Mouse (Mus musculus) intestine, embryonic 14.5 days (tissue): ENCODE results near the gene Grap. TPM values are rescaled to one million over a fixed set of nuclear protein-coding genes. Genes with fewer than 3 reads are reported as not detected.

Experiments
- ATAC-seq: fragments of 200-750 bp; cut with Nextera tagmentation; replicated peaks from 2 replicates; pipeline ENCODE4 v1.8.0; 2017; ENCODE audit warnings: low read depth, moderate number of reproducible peaks, moderate TSS enrichment, moderate library complexity; ENCODE audit not compliant: low FRiP score, low TSS enrichment
- DNase-seq: peaks from one replicate; pipeline ENCODE4 v3.0.0-alpha.2; 2018; ENCODE audit warnings: low spot score
- H3K27ac ChIP-seq: fragments of 300-500 bp; sonication (generic); 2 replicates; pipeline ENCODE4 v1.5.1; 2014; ENCODE audit warnings: low read depth, mild to moderate bottlenecking, control low read depth
- H3K27me3 ChIP-seq: fragments of 300-500 bp; sonication (generic); replicated peaks from 2 replicates; pipeline ENCODE4 v1.6.1; 2014; ENCODE audit warnings: low read length, control low read depth; ENCODE audit not compliant: control insufficient read depth, insufficient read depth
- H3K36me3 ChIP-seq: fragments of 300-500 bp; sonication (generic); 2 replicates; pipeline ENCODE4 v1.6.1; 2014; ENCODE audit warnings: low read length, control low read depth; ENCODE audit not compliant: control insufficient read depth, insufficient read depth
- H3K4me1 ChIP-seq: fragments of 300-500 bp; sonication (generic); replicated peaks from 2 replicates; pipeline ENCODE4 v1.6.1; 2014; ENCODE audit warnings: low read length, control low read depth, mixed read lengths; ENCODE audit not compliant: control insufficient read depth, insufficient read depth
- H3K4me2 ChIP-seq: fragments of 300-500 bp; sonication (generic); 2 replicates; pipeline ENCODE4 v1.6.1; 2014; ENCODE audit warnings: low read length
- H3K4me3 ChIP-seq: fragments of 300-500 bp; sonication (generic); 2 replicates; pipeline ENCODE4 v1.5.1; 2014; ENCODE audit warnings: low read depth, low read length, control low read depth, mixed read lengths
- H3K9ac ChIP-seq: fragments of 300-500 bp; sonication (generic); 2 replicates; pipeline ENCODE4 v1.6.1; 2014; ENCODE audit warnings: mild to moderate bottlenecking, low read length
- H3K9me3 ChIP-seq: fragments of 300-500 bp; sonication (generic); 2 replicates; pipeline ENCODE4 v1.6.1; 2016; ENCODE audit warnings: low read length, control low read depth; ENCODE audit not compliant: control insufficient read depth
- whole genome bisulfite sequencing: fragments of 180-500 bp; shearing (Covaris S2); extraction: QIAGEN DNeasy Blood & Tissue Kit; methylation state at CpG from one replicate; pipeline ENCODE4 v1.1.7; 2014; 5-methylcytosine and 5-hydroxymethylcytosine counted together
- polyA plus RNA-seq: library from polyadenylated mRNA; unstranded; fragments of >200 nt; fragmentation: Nextera tagmentation; extraction: Ambion mirVana; gene quantifications from 2 replicates; pipeline ENCODE4 v1.2.1, GENCODE M21; 2014

Grap gene
- polyA plus RNA-seq, 1 experiment from 2014 or later = 6.5 TPM

- Histone ChIP-seq H3K4me2 (no peak overlapping the region), H3K9me3 (no peaks in the 10 kb centered on the region), H3K27ac (no peak overlapping the region), H3K27me3 (peaks cover 13% of the 10 kb centered on the region), H3K9ac (no peak overlapping the region), H3K4me1 (peaks cover 19% of the 10 kb centered on the region), H3K4me3 (no peak overlapping the region), H3K36me3 (no peaks in the 10 kb centered on the region)
- WGBS = 57% methylated on average over 4 of the region's 4 CpGs
- DNase-seq = no peak
- ATAC-seq = no peak
Measured at GRCm38 (mm10) chr11:61679091-61679866, 26.2 kb downstream of the Grap start.

- WGBS = 2% methylated on average over 76 of the region's 76 CpGs
- ATAC-seq = peak; percentile 87
Measured at GRCm38 (mm10) chr11:61683907-61684731, 31.1 kb downstream of the Grap start, which contains the start of gene Fam83g. TSS of gene Fam83g (plus strand) at chr11:61684091.

DNA sequence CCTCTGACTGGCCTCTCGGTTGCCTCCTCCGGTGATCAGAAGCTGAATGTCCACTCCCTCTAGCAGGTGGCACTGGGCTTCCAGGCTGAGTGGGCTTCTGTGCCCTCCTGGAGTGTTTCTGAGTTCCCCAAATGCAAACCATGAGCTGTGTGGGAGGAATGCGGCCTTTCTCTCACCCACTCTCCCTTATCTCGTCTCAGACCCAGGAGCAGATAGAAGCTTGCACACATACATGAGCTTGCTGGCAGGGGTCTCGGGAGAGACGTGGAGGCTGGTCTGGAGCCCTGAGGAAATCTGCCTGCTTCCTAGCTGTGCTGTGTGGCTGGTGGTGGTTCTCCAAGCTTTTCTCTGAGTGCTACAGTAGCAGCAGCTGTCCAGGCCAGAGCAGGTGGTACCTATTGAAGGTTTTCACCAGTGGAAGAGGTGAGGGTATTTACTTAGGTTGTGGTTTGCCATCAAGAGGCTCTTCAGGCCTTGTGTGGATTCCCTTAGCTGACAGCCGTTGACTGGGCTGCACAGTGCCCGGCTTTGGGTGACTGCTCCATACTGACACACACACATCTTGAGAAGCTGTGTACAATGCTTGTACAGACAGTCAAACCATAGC, 32.2 kb downstream of the Grap start:
- WGBS = 62% methylated on average over 8 of the region's 8 CpGs
- no peak overlapping the region for H3K9ac ChIP-seq

More at GRCm38 (mm10) chr11:61683907-61684731, 31.1 kb downstream of the Grap start, which contains the start of gene Fam83g:
- Histone ChIP-seq H3K36me3 (no peaks in the 10 kb centered on the region), H3K4me1 (peaks cover 13% of the 10 kb centered on the region; the same call in 1 of the 2 replicates), H3K9me3 (no peaks in the 10 kb centered on the region), H3K27ac (no peak within 1 kb of the TSS), H3K9ac (peak within 1 kb of the TSS; percentile 25), H3K4me2 (peak within 1 kb of the TSS; percentile 69), H3K27me3 (peaks cover 22% of the 10 kb centered on the region), H3K4me3 (peak within 1 kb of the TSS; percentile 38)
- peak; percentile 92 for DNase-seq

GRCm38 (mm10) chr11:61686141-61686540, 33.1 kb downstream of the Grap start:
- 67% methylated on average over 2 of the region's 2 CpGs for WGBS

More for the DNA sequence above, 32.2 kb downstream of the Grap start:
- Histone ChIP-seq H3K9me3 (no peaks in the 10 kb centered on the region), H3K4me1 (peaks cover 13% of the 10 kb centered on the region; the same call in 1 of the 2 replicates), H3K4me2 (peak overlapping the region; percentile 69), H3K27ac (no peak overlapping the region), H3K27me3 (peaks cover 22% of the 10 kb centered on the region), H3K4me3 (peak overlapping the region; percentile 38; the same call in 1 of the 2 replicates), H3K36me3 (no peaks in the 10 kb centered on the region)
- ATAC-seq = no peak
- peak; percentile 60 for DNase-seq

GRCm38 (mm10) chr11:61686906-61687453, 33.9 kb downstream of the Grap start:
- no peak for DNase-seq
- peaks cover 22% of the 10 kb centered on the region for H3K27me3 ChIP-seq
- H3K9me3 ChIP-seq = no peaks in the 10 kb centered on the region
- no peak overlapping the region for H3K4me3 ChIP-seq
- 51% methylated on average over 10 of the region's 10 CpGs for WGBS
- ATAC-seq = no peak
- H3K27ac ChIP-seq = no peak overlapping the region
- H3K4me2 ChIP-seq = no peak overlapping the region
- no peaks in the 10 kb centered on the region for H3K36me3 ChIP-seq
- no peak overlapping the region for H3K9ac ChIP-seq
- H3K4me1 ChIP-seq = peaks cover 13% of the 10 kb centered on the region; the same call in 1 of the 2 replicates

More at GRCm38 (mm10) chr11:61686141-61686540, 33.1 kb downstream of the Grap start:
- no peak overlapping the region for H3K4me3 ChIP-seq
- H3K27ac ChIP-seq = no peak overlapping the region
- no peak for ATAC-seq
- no peaks in the 10 kb centered on the region for H3K36me3 ChIP-seq
- no peak overlapping the region for H3K9ac ChIP-seq
- H3K4me2 ChIP-seq = no peak overlapping the region
- peaks cover 13% of the 10 kb centered on the region; the same call in 1 of the 2 replicates for H3K4me1 ChIP-seq
- peaks cover 22% of the 10 kb centered on the region for H3K27me3 ChIP-seq
- no peak for DNase-seq
- H3K9me3 ChIP-seq = no peaks in the 10 kb centered on the region

- 41% methylated on average over 2 of the region's 2 CpGs for WGBS
- peaks cover 13% of the 10 kb centered on the region; the same call in 1 of the 2 replicates for H3K4me1 ChIP-seq
- no peak for ATAC-seq
- no peak for DNase-seq
- peaks cover 22% of the 10 kb centered on the region for H3K27me3 ChIP-seq
- H3K9me3 ChIP-seq = no peaks in the 10 kb centered on the region
- no peak overlapping the region for H3K9ac ChIP-seq
- H3K4me3 ChIP-seq = no peak overlapping the region
- H3K36me3 ChIP-seq = no peaks in the 10 kb centered on the region
- no peak overlapping the region for H3K27ac ChIP-seq
- no peak overlapping the region for H3K4me2 ChIP-seq
Measured at GRCm38 (mm10) chr11:61687595-61687994, 34.5 kb downstream of the Grap start.

DNA sequence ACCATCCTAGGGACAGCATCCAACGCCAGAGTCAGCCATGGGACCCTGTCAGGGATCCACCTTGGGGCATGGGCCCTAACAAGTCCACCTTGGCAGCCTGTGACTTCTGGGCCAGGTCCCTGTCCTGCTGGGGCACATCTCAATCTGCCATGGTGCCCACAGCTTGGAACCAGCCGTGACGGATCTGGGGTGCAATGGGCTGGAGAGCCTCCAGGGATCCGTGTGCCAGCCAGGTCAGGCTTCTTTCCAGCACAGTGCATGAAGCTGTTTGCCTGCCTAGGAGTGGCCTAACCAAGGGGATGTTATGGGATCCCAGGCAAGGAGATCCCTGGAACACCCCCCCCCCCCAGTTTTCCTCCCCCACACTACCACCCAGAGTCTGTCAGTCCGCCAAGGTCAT, 39.9 kb downstream of the Grap start:
- no peak for DNase-seq
- Histone ChIP-seq H3K36me3 (no peaks in the 10 kb centered on the region), H3K4me1 (no peaks in the 10 kb centered on the region), H3K4me2 (no peak overlapping the region), H3K27ac (no peak overlapping the region), H3K9ac (no peak overlapping the region), H3K9me3 (no peaks in the 10 kb centered on the region), H3K27me3 (no peaks in the 10 kb centered on the region), H3K4me3 (no peak overlapping the region)
- ATAC-seq = no peak
- WGBS = 90% methylated on average over 5 of the region's 5 CpGs

DNA sequence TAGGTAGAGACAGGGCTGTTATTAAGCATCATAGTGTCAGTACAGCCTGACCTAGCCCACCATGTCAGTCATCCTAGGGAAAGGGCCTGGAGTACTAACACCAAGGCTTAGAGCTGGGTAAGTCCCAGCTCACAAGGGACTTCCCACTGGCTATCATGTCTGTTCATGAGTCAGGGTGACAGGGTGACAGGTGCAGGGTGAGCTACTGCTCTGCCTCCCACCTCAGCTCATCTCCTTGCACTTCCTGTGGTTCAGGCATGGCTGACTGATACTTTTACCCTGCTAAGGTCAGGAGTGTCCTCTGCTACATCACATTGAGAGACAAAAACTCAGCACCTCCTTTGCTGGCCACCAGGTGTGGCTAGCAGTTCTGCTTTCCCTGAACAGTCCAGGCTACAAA, 45.8 kb downstream of the Grap start:
- ATAC-seq (no peak), DNase-seq (no peak)
- Histone ChIP-seq H3K36me3 (no peaks in the 10 kb centered on the region), H3K4me3 (no peak overlapping the region), H3K27me3 (no peaks in the 10 kb centered on the region), H3K27ac (no peak overlapping the region), H3K9ac (no peak overlapping the region), H3K9me3 (no peaks in the 10 kb centered on the region), H3K4me1 (no peaks in the 10 kb centered on the region), H3K4me2 (no peak overlapping the region)
